Comparison of ENCODE assay signal across 29 mouse cellular contexts in the genomic region with DNA sequence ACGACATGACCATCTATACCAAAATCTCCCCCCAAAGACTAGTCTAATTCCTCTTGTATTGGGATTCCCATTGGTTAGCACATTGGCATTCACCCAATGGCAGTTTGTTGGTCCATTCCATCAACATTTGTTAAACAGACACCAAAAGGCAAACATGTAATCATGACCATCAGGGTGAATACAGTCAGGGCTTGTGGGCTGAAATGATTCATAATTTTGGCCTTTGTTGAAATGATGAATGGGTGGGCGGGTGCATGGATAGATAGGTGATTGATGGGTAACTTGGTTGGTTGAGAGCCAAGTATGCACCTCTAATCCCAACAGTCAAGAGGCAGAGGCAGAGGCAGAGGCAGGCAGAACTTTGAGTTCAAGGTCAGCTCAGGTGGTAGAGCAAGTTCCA. TPM values are rescaled to one million over a fixed set of nuclear protein-coding genes. Genes with fewer than 3 reads are reported as not detected.
DNase-seq lines count a peak whose midpoint lies in the region.
"Had no signal": no experiment of that assay in that cellular context is flagged by ENCODE, and none has a peak within 500 bp of the region (broad histone marks: within the 10 kb centered on the region; RNA-seq: fewer than 3 reads in every experiment).

No protein-coding gene starts in this region.

- DNase-seq in adrenal gland, adult 2 months, result peak; percentile 30
- no peak for DNase-seq in adrenal gland, postnatal 36 days
- DNase-seq in Muller cell, postnatal 12 days (ENCODE audit: inconsistent ontology term), result peak; percentile 57
- no peak for DNase-seq in spleen, adult 18-20 months
- no peak for DNase-seq in urinary bladder, adult 2 months (ENCODE audit: low spot score)
- DNase-seq: adrenal gland, postnatal 10 days; B cell, adult 2 months; cerebellum, adult 11 months; cerebellum, adult 18-20 months; cerebellum, adult 8-10 months; cerebellum, adult 9-11 months; cerebellum, postnatal 14 days; cerebellum, postnatal 36 days; embryo, embryonic 11 days had no signal

RNA-seq across cellular contexts. Expression of a gene that starts 8.5 kb away (rescaled TPM):
- total RNA-seq in adrenal gland, adult 2 months (2021), result not detected
- 0.08 and 0.33 TPM in 2 replicates for polyA plus RNA-seq in adrenal gland, adult 2 months (2012; rRNA removed)
- not detected for total RNA-seq in adrenal gland, postnatal 36 days (2021)
- polyA plus RNA-seq in urinary bladder, adult 2 months (2012; rRNA removed), result 74.0 and 74.4 TPM in 2 replicates
- total RNA-seq: adrenal gland, adult 18-20 months; adrenal gland, postnatal 4 days; CH12.LX; common myeloid progenitor, adult 5-6 weeks had no signal
- polyA plus RNA-seq: CD4-positive, CD25-positive, alpha-beta regulatory T cell, adult 4 months; embryonic facial prominence, embryonic 11.5 days; erythroblast, embryonic 14.5 days; forebrain, embryonic 10.5 days; forebrain, embryonic 12.5 days; forebrain, embryonic 14.5 days; forebrain, embryonic 16.5 days; frontal cortex, adult 2 months; G1E had no signal

RNA-seq across cellular contexts. Expression of a gene that starts 23.4 kb away (rescaled TPM):
- total RNA-seq in adrenal gland, adult 2 months (2021), result not detected
- not detected in 2 replicates for polyA plus RNA-seq in adrenal gland, adult 2 months (2012; rRNA removed)
- total RNA-seq in adrenal gland, postnatal 36 days (2021), result not detected
- 0.04 TPM in 1 of 2 replicates, not detected in the other for polyA plus RNA-seq in urinary bladder, adult 2 months (2012; rRNA removed)
- total RNA-seq: adrenal gland, postnatal 10 days; adrenal gland, postnatal 4 days; CH12.LX; common myeloid progenitor, adult 5-6 weeks had no signal
- polyA plus RNA-seq: brain, embryonic 14.5 days; CD4-positive, CD25-positive, alpha-beta regulatory T cell, adult 4 months; embryonic facial prominence, embryonic 11.5 days; erythroblast, embryonic 14.5 days; forebrain, embryonic 10.5 days; forebrain, embryonic 12.5 days; forebrain, embryonic 14.5 days; forebrain, embryonic 16.5 days; frontal cortex, adult 2 months; G1E; Patski had no signal

RNA-seq across cellular contexts. Expression of a gene that starts 24.1 kb away (rescaled TPM):
- 1 to 10 TPM; 1.1 to 2.3 TPM for total RNA-seq in adrenal gland, adult 2 months (2021)
- 0.26 and 1.8 TPM in 2 replicates for polyA plus RNA-seq in adrenal gland, adult 2 months (2012; rRNA removed)
- 1 to 10 TPM in 1 of 2 experiments, under 1 TPM in 1; 0.99 to 1.5 TPM for total RNA-seq in adrenal gland, postnatal 36 days (2021)
- polyA plus RNA-seq in urinary bladder, adult 2 months (2012; rRNA removed), result 1.5 and 1.9 TPM in 2 replicates
- total RNA-seq: CH12.LX; common myeloid progenitor, adult 5-6 weeks; G1E had no signal
- polyA plus RNA-seq: CD4-positive, CD25-positive, alpha-beta regulatory T cell, adult 4 months; embryonic facial prominence, embryonic 11.5 days; erythroblast, embryonic 14.5 days; frontal cortex, adult 2 months; G1E had no signal

RNA-seq across cellular contexts. Expression of a gene that starts 38.0 kb away (rescaled TPM):
- not detected for total RNA-seq in adrenal gland, adult 2 months (2021)
- polyA plus RNA-seq in adrenal gland, adult 2 months (2012; rRNA removed), result not detected in 2 replicates
- total RNA-seq in adrenal gland, postnatal 36 days (2021), result not detected
- 2.1 and 3.0 TPM in 2 replicates for polyA plus RNA-seq in urinary bladder, adult 2 months (2012; rRNA removed)
- total RNA-seq: adrenal gland, adult 18-20 months; adrenal gland, postnatal 4 days; CH12.LX; common myeloid progenitor, adult 5-6 weeks had no signal
- polyA plus RNA-seq: CD4-positive, CD25-positive, alpha-beta regulatory T cell, adult 4 months; forebrain, embryonic 10.5 days; forebrain, embryonic 12.5 days; forebrain, embryonic 14.5 days; forebrain, embryonic 16.5 days; frontal cortex, adult 2 months; G1E had no signal

RNA-seq across cellular contexts. Expression of a gene that starts 46.6 kb away (rescaled TPM):
- not detected for total RNA-seq in adrenal gland, adult 2 months (2021)
- not detected in 2 replicates for polyA plus RNA-seq in adrenal gland, adult 2 months (2012; rRNA removed)
- not detected for total RNA-seq in adrenal gland, postnatal 36 days (2021)
- polyA plus RNA-seq in urinary bladder, adult 2 months (2012; rRNA removed), result 0.04 and 0.14 TPM in 2 replicates
- total RNA-seq: adrenal gland, adult 18-20 months; adrenal gland, postnatal 10 days; adrenal gland, postnatal 4 days; CH12.LX; common myeloid progenitor, adult 5-6 weeks had no signal
- polyA plus RNA-seq: CD4-positive, CD25-positive, alpha-beta regulatory T cell, adult 4 months; embryonic facial prominence, embryonic 11.5 days; erythroblast, embryonic 14.5 days; forebrain, embryonic 10.5 days; forebrain, embryonic 12.5 days; G1E; Patski had no signal

Comparison
In these comparisons a context has a peak if more than half of its experiments do, and no peak if none do; other contexts are left out.
1. DNase-seq: peak in adrenal gland, adult 2 months (single experiment) and Muller cell, postnatal 12 days (single experiment); none in adrenal gland, postnatal 36 days (0 of 2), spleen, adult 18-20 months (0 of 2) and urinary bladder, adult 2 months (single experiment).